Mouse (Mus musculus): ENCODE measurements around the gene Slc6a6. TPM values are rescaled to one million over a fixed set of nuclear protein-coding genes. Genes with fewer than 3 reads are reported as not detected.

Slc6a6 gene
- polyA plus RNA-seq, 1 experiment, result 109 TPM

DNA sequence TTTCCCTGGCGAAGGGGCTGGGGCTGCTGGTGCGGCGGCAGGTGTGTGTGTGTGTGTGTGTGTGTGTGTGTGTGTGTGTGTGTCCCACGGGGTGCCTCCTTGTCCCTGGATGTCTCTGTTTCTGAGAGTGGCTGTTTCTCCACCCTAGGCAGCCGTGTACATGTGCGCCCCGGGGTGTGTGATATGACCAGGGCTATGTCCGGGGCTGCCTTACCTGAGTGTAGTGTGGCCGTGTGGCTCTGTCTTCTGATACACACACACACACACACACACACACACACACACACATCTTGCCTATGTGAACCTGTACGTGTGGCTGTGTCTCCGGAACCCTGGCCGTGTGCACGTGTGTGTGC is 599 bp downstream of the Slc6a6 start:
- Histone ChIP-seq H3K9ac (ENCODE audit: low read depth, poor library complexity, severe bottlenecking) (peak overlapping the region; percentile 89), H3K27me3 (ENCODE audit: control insufficient read depth, insufficient read depth, low read length, poor library complexity, severe bottlenecking) (no peaks in the 10 kb centered on the region), H3K4me3 (ENCODE audit: low read depth, low read length) (peak overlapping the region; percentile 92), H3K36me3 (ENCODE audit: control insufficient read depth, insufficient read depth, low read length, poor library complexity, severe bottlenecking) (no peaks in the 10 kb centered on the region), H3K9me3 (replicated peaks; ENCODE audit: control insufficient read depth, insufficient read depth, low read length, poor library complexity, severe bottlenecking) (no peaks in the 10 kb centered on the region), H3K4me1 (ENCODE audit: control insufficient read depth, insufficient read depth, low read length) (peaks cover 6% of the 10 kb centered on the region), H3K27ac (ENCODE audit: insufficient read depth, low read length) (peak overlapping the region; percentile 46)
- TF ChIP-seq EP300 (IDR thresholded peaks at IDR 0.05; ENCODE audit: insufficient read depth, low read depth, low read length), result no peak
- TF ChIP-seq POLR2A (IDR thresholded peaks at IDR 0.05; ENCODE audit: insufficient read depth, low read length), result no peak
- TF ChIP-seq CTCF (IDR thresholded peaks at IDR 0.05; ENCODE audit: low read depth, low read length), result no peak

DNA sequence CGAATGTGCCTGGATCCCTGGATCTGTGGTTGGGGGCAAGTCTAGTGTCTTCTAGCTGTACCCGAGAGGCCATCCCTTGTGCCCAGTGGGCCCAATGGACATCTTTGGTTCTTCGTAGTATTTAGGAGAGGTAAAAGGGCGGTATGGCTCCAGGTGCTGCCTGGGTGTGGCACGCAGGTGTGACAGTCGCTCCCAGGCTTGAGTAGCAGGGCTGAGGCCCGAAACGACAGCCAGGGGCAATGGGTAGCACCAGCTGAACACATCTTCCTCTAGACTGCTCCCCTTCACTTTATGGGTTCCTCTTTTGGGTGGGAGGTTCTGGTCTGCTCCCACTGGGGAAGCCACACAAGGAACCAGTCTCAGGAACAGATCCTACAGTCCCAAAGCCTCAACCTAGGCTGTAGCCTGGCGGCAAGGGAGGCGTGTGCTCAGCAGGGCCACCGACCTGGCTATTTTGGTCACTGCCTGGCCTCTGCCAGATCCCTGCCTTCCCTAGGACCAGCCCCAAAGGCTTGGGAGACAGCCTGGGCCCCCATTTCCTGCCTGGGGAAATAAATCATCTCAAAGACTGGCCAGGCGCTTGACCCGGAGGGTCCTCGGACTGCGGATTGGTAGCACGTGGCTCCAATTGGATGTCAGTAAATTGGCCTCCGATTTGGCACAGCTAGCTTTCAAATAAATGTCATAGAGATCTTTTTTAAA is 1.1 kb downstream of the Slc6a6 start:
- H3K9ac ChIP-seq (ENCODE audit: low read depth, poor library complexity, severe bottlenecking), result peak overlapping the region; percentile 89
- no peaks in the 10 kb centered on the region for H3K36me3 ChIP-seq (ENCODE audit: control insufficient read depth, insufficient read depth, low read length, poor library complexity, severe bottlenecking)
- TF ChIP-seq EP300 (IDR thresholded peaks at IDR 0.05; ENCODE audit: insufficient read depth, low read depth, low read length) (no peak), CTCF (IDR thresholded peaks at IDR 0.05; ENCODE audit: low read depth, low read length) (no peak), POLR2A (IDR thresholded peaks at IDR 0.05; ENCODE audit: insufficient read depth, low read length) (no peak)
- H3K4me3 ChIP-seq (ENCODE audit: low read depth, low read length), result peak overlapping the region; percentile 92
- H3K4me1 ChIP-seq (ENCODE audit: control insufficient read depth, insufficient read depth, low read length), result peaks cover 6% of the 10 kb centered on the region
- no peaks in the 10 kb centered on the region for H3K27me3 ChIP-seq (ENCODE audit: control insufficient read depth, insufficient read depth, low read length, poor library complexity, severe bottlenecking)
- H3K9me3 ChIP-seq (replicated peaks; ENCODE audit: control insufficient read depth, insufficient read depth, low read length, poor library complexity, severe bottlenecking), result no peaks in the 10 kb centered on the region
- H3K27ac ChIP-seq (ENCODE audit: insufficient read depth, low read length), result no peak overlapping the region; the same call in 1 of the 2 replicates

DNA sequence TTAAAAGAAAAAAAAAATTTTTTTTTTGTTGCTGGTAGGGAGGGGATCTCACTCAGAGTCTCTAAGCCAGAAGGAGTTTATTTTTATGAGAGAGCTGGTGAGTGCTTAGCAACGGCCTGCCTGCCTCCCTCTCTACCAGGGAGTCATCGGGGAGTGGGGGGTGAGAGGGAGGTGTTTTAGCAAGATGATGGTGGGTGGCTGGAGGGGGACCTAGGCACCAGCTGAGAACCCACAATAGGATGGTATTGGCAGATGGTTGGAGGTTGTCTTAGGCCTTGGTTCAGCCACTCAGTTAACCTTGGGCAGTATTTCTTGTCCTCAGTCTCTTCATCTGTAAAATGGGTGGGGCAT is 1.7 kb downstream of the Slc6a6 start:
- H3K9ac ChIP-seq (ENCODE audit: low read depth, poor library complexity, severe bottlenecking), result peak overlapping the region; percentile 89; the same call in 1 of the 2 replicates
- TF ChIP-seq POLR2A (IDR thresholded peaks at IDR 0.05; ENCODE audit: insufficient read depth, low read length) (no peak), CTCF (IDR thresholded peaks at IDR 0.05; ENCODE audit: low read depth, low read length) (no peak), EP300 (IDR thresholded peaks at IDR 0.05; ENCODE audit: insufficient read depth, low read depth, low read length) (no peak)

DNA sequence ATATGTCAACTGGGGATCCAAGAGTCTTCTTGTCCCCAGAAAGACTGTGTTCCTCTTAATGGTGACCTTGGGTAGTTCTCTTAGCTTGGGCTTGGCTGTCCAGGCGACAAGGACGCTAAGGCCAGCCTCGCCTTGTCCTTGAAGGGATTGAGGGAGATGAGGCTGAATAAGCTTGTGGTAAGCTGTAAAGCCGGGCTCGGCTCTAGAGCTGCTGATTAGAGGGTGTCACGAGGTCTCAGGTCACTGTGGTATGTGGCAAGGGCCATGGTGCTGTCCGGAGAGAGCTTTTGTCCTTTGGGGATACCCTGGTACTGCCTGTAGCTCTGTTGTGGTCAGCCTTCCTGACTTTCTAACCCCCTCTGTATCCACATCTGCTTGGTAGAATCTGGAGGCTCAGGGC is 2.0 kb downstream of the Slc6a6 start:
- no peak for TF ChIP-seq EP300 (IDR thresholded peaks at IDR 0.05; ENCODE audit: insufficient read depth, low read depth, low read length)
- TF ChIP-seq POLR2A (IDR thresholded peaks at IDR 0.05; ENCODE audit: insufficient read depth, low read length), result no peak
- no peak for TF ChIP-seq CTCF (IDR thresholded peaks at IDR 0.05; ENCODE audit: low read depth, low read length)
- H3K9ac ChIP-seq (ENCODE audit: low read depth, poor library complexity, severe bottlenecking), result no peak overlapping the region
- H3K36me3 ChIP-seq (ENCODE audit: control insufficient read depth, insufficient read depth, low read length, poor library complexity, severe bottlenecking), result no peaks in the 10 kb centered on the region
- no peak overlapping the region for H3K27ac ChIP-seq (ENCODE audit: insufficient read depth, low read length)
- H3K9me3 ChIP-seq (replicated peaks; ENCODE audit: control insufficient read depth, insufficient read depth, low read length, poor library complexity, severe bottlenecking), result no peaks in the 10 kb centered on the region
- no peaks in the 10 kb centered on the region for H3K27me3 ChIP-seq (ENCODE audit: control insufficient read depth, insufficient read depth, low read length, poor library complexity, severe bottlenecking)
- H3K4me1 ChIP-seq (ENCODE audit: control insufficient read depth, insufficient read depth, low read length), result peaks cover 11% of the 10 kb centered on the region
- H3K4me3 ChIP-seq (ENCODE audit: low read depth, low read length), result peak overlapping the region; percentile 5

More for the DNA sequence above, 1.7 kb downstream of the Slc6a6 start:
- no peaks in the 10 kb centered on the region for H3K9me3 ChIP-seq (replicated peaks; ENCODE audit: control insufficient read depth, insufficient read depth, low read length, poor library complexity, severe bottlenecking)
- H3K4me1 ChIP-seq (ENCODE audit: control insufficient read depth, insufficient read depth, low read length), result peaks cover 8% of the 10 kb centered on the region
- no peaks in the 10 kb centered on the region for H3K27me3 ChIP-seq (ENCODE audit: control insufficient read depth, insufficient read depth, low read length, poor library complexity, severe bottlenecking)
- H3K4me3 ChIP-seq (ENCODE audit: low read depth, low read length), result peak overlapping the region; percentile 27
- no peaks in the 10 kb centered on the region for H3K36me3 ChIP-seq (ENCODE audit: control insufficient read depth, insufficient read depth, low read length, poor library complexity, severe bottlenecking)
- H3K27ac ChIP-seq (ENCODE audit: insufficient read depth, low read length), result no peak overlapping the region

DNA sequence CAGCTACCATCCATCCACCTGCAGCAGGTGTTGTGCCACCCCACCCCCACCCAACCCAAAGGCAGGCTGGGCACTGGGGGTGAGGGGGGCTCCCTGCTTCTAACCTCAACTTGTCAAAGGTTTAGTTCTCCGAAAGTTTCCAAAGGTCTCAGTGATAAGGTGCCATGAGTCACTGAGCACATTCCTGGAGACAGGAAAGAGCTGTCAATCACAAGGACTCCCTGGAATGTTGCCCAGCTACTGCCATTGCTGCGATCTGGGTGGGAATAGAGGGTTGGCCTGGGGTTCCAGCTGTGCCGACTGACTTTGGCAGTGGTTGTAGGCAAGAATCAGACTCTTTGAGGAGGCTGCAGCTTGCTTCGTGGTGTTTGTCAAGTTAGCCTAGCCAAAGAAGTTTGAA is 2.7 kb downstream of the Slc6a6 start:
- Histone ChIP-seq H3K4me1 (ENCODE audit: control insufficient read depth, insufficient read depth, low read length) (peaks cover 16% of the 10 kb centered on the region), H3K9me3 (replicated peaks; ENCODE audit: control insufficient read depth, insufficient read depth, low read length, poor library complexity, severe bottlenecking) (no peaks in the 10 kb centered on the region), H3K4me3 (ENCODE audit: low read depth, low read length) (no peak overlapping the region), H3K9ac (ENCODE audit: low read depth, poor library complexity, severe bottlenecking) (no peak overlapping the region), H3K36me3 (ENCODE audit: control insufficient read depth, insufficient read depth, low read length, poor library complexity, severe bottlenecking) (no peaks in the 10 kb centered on the region), H3K27me3 (ENCODE audit: control insufficient read depth, insufficient read depth, low read length, poor library complexity, severe bottlenecking) (no peaks in the 10 kb centered on the region), H3K27ac (ENCODE audit: insufficient read depth, low read length) (no peak overlapping the region)
- TF ChIP-seq EP300 (IDR thresholded peaks at IDR 0.05; ENCODE audit: insufficient read depth, low read depth, low read length) (no peak), POLR2A (IDR thresholded peaks at IDR 0.05; ENCODE audit: insufficient read depth, low read length) (no peak), CTCF (IDR thresholded peaks at IDR 0.05; ENCODE audit: low read depth, low read length) (no peak)

DNA sequence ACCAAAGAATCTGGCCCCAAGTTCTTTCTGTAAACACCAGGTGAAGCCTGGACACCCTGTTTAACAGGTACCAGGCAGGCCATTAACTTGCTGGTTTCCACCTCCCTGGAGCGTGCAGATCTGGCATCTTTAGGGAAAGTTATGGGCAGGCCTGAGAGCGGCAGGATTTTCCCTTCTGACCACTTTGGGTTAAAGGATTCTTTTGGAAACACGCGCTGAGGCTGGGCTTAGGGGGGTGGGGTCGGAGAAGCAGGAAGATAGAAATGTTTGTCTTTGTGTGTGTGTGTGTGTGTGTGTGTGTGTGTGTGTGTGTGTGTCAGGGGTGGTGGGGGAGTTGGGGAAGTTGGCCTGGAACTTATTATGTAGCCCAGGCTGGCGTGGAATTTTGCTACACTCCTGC is 4.2 kb downstream of the Slc6a6 start:
- H3K9me3 ChIP-seq (replicated peaks; ENCODE audit: control insufficient read depth, insufficient read depth, low read length, poor library complexity, severe bottlenecking), result no peaks in the 10 kb centered on the region
- peaks cover 9% of the 10 kb centered on the region; the same call in 1 of the 2 replicates for H3K36me3 ChIP-seq (ENCODE audit: control insufficient read depth, insufficient read depth, low read length, poor library complexity, severe bottlenecking)
- peaks cover 15% of the 10 kb centered on the region for H3K4me1 ChIP-seq (ENCODE audit: control insufficient read depth, insufficient read depth, low read length)
- H3K4me3 ChIP-seq (ENCODE audit: low read depth, low read length), result no peak overlapping the region
- TF ChIP-seq EP300 (IDR thresholded peaks at IDR 0.05; ENCODE audit: insufficient read depth, low read depth, low read length) (no peak), CTCF (IDR thresholded peaks at IDR 0.05; ENCODE audit: low read depth, low read length) (no peak), POLR2A (IDR thresholded peaks at IDR 0.05; ENCODE audit: insufficient read depth, low read length) (no peak)
- H3K27me3 ChIP-seq (ENCODE audit: control insufficient read depth, insufficient read depth, low read length, poor library complexity, severe bottlenecking), result no peaks in the 10 kb centered on the region
- no peak overlapping the region for H3K9ac ChIP-seq (ENCODE audit: low read depth, poor library complexity, severe bottlenecking)
- H3K27ac ChIP-seq (ENCODE audit: insufficient read depth, low read length), result no peak overlapping the region
